Mouse (Mus musculus) heart, embryonic 14.5 days (tissue): ENCODE data around the gene Arl11. TPM values are rescaled to one million over a fixed set of nuclear protein-coding genes. Genes with fewer than 3 reads are reported as not detected.
"Not testable (repeated sequence)": the region's sequence is repeated elsewhere in the genome, so short reads cannot be mapped to it uniquely, and the experiment has no call there.

Experiments used
- ATAC-seq: fragments of 200-750 bp; cut with Nextera tagmentation; 2 replicates; pipeline ENCODE4 v1.8.0; 2017; ENCODE audit warnings: low read depth, moderate TSS enrichment; ENCODE audit not compliant: insufficient number of reproducible peaks, insufficient read depth, low FRiP score
- H3K27ac ChIP-seq, 2 experiments: fragments of 200-500 bp in 1 of 2; fragments of 300-500 bp in 1 of 2; sonication (generic) in 1 of 2; replicated peaks in 1 of 2; 2 replicates each; pipeline ENCODE4 v1.5.1; 2012 to 2014; ENCODE audit warnings: low read depth in 2 of 2, low read length in 2 of 2, control low read depth in 1 of 2, mild to moderate bottlenecking in 1 of 2, mixed read lengths in 1 of 2; ENCODE audit not compliant: control insufficient read depth in 1 of 2, insufficient read depth in 1 of 2
- H3K27me3 ChIP-seq: fragments of 300-500 bp; sonication (generic); 2 replicates; pipeline ENCODE4 v1.6.1; 2014; ENCODE audit warnings: mild to moderate bottlenecking, low read length, control low read depth; ENCODE audit not compliant: control insufficient read depth, insufficient read depth
- H3K36me3 ChIP-seq: fragments of 300-500 bp; sonication (generic); 2 replicates; pipeline ENCODE4 v1.6.1; 2014; ENCODE audit warnings: mild to moderate bottlenecking, control low read depth, low read length, mixed read lengths; ENCODE audit not compliant: control insufficient read depth, insufficient read depth
- H3K4me1 ChIP-seq, 2 experiments: fragments of 200-500 bp in 1 of 2; fragments of 300-500 bp in 1 of 2; sonication (generic) in 1 of 2; 2 replicates each; pipeline ENCODE4 v1.6.1; 2012 to 2014; ENCODE audit warnings: low read length in 2 of 2, control low read depth in 1 of 2, mixed read lengths in 1 of 2; ENCODE audit not compliant: control insufficient read depth in 2 of 2, insufficient read depth in 2 of 2
- H3K4me2 ChIP-seq: fragments of 300-500 bp; sonication (generic); 2 replicates; pipeline ENCODE4 v1.6.1; 2014; ENCODE audit warnings: mild to moderate bottlenecking, low read length
- H3K4me3 ChIP-seq, 2 experiments: fragments of 200-500 bp in 1 of 2; fragments of 300-500 bp in 1 of 2; sonication (generic) in 1 of 2; 2 replicates each; pipeline ENCODE4 v1.5.1; 2012 to 2014; ENCODE audit warnings: low read length in 2 of 2, mild to moderate bottlenecking in 2 of 2, control low read depth in 1 of 2, low read depth in 1 of 2, moderate library complexity in 1 of 2; ENCODE audit not compliant: control insufficient read depth in 1 of 2, insufficient read depth in 1 of 2
- H3K9ac ChIP-seq: fragments of 300-500 bp; sonication (generic); 2 replicates; pipeline ENCODE4 v1.6.1; 2014; ENCODE audit warnings: mild to moderate bottlenecking, low read length
- H3K9me3 ChIP-seq: fragments of 300-500 bp; sonication (generic); 2 replicates; pipeline ENCODE4 v1.6.1; 2016; ENCODE audit warnings: low read length, control low read depth; ENCODE audit not compliant: control insufficient read depth
- WGBS: fragments of 180-500 bp; shearing (Covaris S2); extraction: QIAGEN DNeasy Blood & Tissue Kit; methylation state at CpG from one replicate; pipeline ENCODE4 v1.1.7; 2014; 5-methylcytosine and 5-hydroxymethylcytosine counted together
- polyA plus RNA-seq: library from polyadenylated mRNA; unstranded; fragments of >200 nt; fragmentation: Nextera tagmentation; extraction: Ambion mirVana; gene quantifications from 2 replicates; pipeline ENCODE4 v1.2.1, GENCODE M21; 2014

The Arl11 gene
- polyA plus RNA-seq, 1 experiment from 2014 or later, result 0.88 TPM

- 51% methylated on average over 12 of the region's 12 CpGs for whole genome bisulfite sequencing
- no peaks in the 10 kb centered on the region for H3K9me3 ChIP-seq
- H3K9ac ChIP-seq, result no peak overlapping the region; the same call in 1 of the 2 replicates
- peaks cover 16 to 20% of the 10 kb centered on the region in 2 experiments for H3K4me1 ChIP-seq
- H3K27me3 ChIP-seq, result no peaks in the 10 kb centered on the region
- H3K4me2 ChIP-seq, result peak overlapping the region; percentile 23
- no peak overlapping the region for H3K4me3 ChIP-seq
- no peak for ATAC-seq
- H3K36me3 ChIP-seq, result no peaks in the 10 kb centered on the region
- no peak overlapping the region for H3K27ac ChIP-seq
Observed at GRCm38 (mm10) chr14:61310963-61311362, 1.4 kb downstream of the Arl11 start.

- Histone ChIP-seq H3K4me1 (no peaks in the 10 kb centered on the region), H3K4me2 (no peak overlapping the region), H3K9ac (no peak overlapping the region), H3K4me3 (no peak overlapping the region), H3K36me3 (no peaks in the 10 kb centered on the region), H3K27ac (no peak overlapping the region), H3K9me3 (no peaks in the 10 kb centered on the region), H3K27me3 (no peaks in the 10 kb centered on the region)
- no peak; the same call in 1 of the 2 replicates for ATAC-seq
- 30% methylated on average over 4 of the region's 4 CpGs for WGBS
Observed at GRCm38 (mm10) chr14:61316861-61317260, 7.3 kb downstream of the Arl11 start.

GRCm38 (mm10) chr14:61320765-61321164, 11.2 kb downstream of the Arl11 start:
- WGBS, result 72% methylated on average over 1 of the region's 1 CpGs
- Histone ChIP-seq H3K27ac (no peak overlapping the region), H3K27me3 (no peaks in the 10 kb centered on the region), H3K9ac (no peak overlapping the region), H3K4me2 (no peak overlapping the region), H3K4me3 (no peak overlapping the region), H3K4me1 (no peaks in the 10 kb centered on the region), H3K9me3 (peaks cover 6% of the 10 kb centered on the region), H3K36me3 (no peaks in the 10 kb centered on the region)
- ATAC-seq, result no peak

- no peak overlapping the region for H3K4me2 ChIP-seq
- no peaks in the 10 kb centered on the region for H3K36me3 ChIP-seq
- H3K4me3 ChIP-seq, result no peak overlapping the region
- H3K9me3 ChIP-seq, result peaks cover 6% of the 10 kb centered on the region
- WGBS, result 78% methylated on average over 4 of the region's 4 CpGs
- H3K9ac ChIP-seq, result no peak overlapping the region
- ATAC-seq, result no peak
- no peak overlapping the region for H3K27ac ChIP-seq
- H3K4me1 ChIP-seq, result no peaks in the 10 kb centered on the region
- no peaks in the 10 kb centered on the region for H3K27me3 ChIP-seq
Observed at GRCm38 (mm10) chr14:61321200-61321599, 11.6 kb downstream of the Arl11 start.

GRCm38 (mm10) chr14:61322740-61323139, 13.2 kb downstream of the Arl11 start:
- no peak overlapping the region for H3K9ac ChIP-seq
- H3K27me3 ChIP-seq, result no peaks in the 10 kb centered on the region
- H3K9me3 ChIP-seq, result peaks cover 6% of the 10 kb centered on the region
- H3K27ac ChIP-seq, result no peak overlapping the region
- H3K36me3 ChIP-seq, result no peaks in the 10 kb centered on the region
- peaks cover 0 to 3% of the 10 kb centered on the region in 2 experiments; a peak in 3 of 4 replicates for H3K4me1 ChIP-seq
- H3K4me2 ChIP-seq, result no peak overlapping the region
- H3K4me3 ChIP-seq, result no peak overlapping the region
- no peak for ATAC-seq
- 89% methylated on average over 1 of the region's 1 CpGs for WGBS

GRCm38 (mm10) chr14:61327007-61327406, 17.5 kb downstream of the Arl11 start:
- not testable (repeated sequence) for H3K4me3 ChIP-seq, ATAC-seq

GRCm38 (mm10) chr14:61327618-61328450, 18.3 kb downstream of the Arl11 start:
- no peaks in the 10 kb centered on the region for H3K27me3 ChIP-seq
- peak overlapping the region; percentile 39 for H3K9ac ChIP-seq
- peaks cover 12 to 13% of the 10 kb centered on the region in 2 experiments for H3K4me1 ChIP-seq
- peak overlapping the region; percentile 56 for H3K4me2 ChIP-seq
- peak overlapping the region; percentile 16 to 23 for H3K4me3 ChIP-seq
- peaks cover 2% of the 10 kb centered on the region for H3K9me3 ChIP-seq
- peak; percentile 64; the same call in 1 of the 2 replicates for ATAC-seq
- H3K36me3 ChIP-seq, result no peaks in the 10 kb centered on the region
- H3K27ac ChIP-seq, result peak overlapping the region; percentile 30 to 42; a peak in 2 of 4 replicates
- WGBS, result 35% methylated on average over 19 of the region's 19 CpGs

More at GRCm38 (mm10) chr14:61327007-61327406, 17.5 kb downstream of the Arl11 start:
- not testable (repeated sequence) for H3K4me2 ChIP-seq, H3K27ac ChIP-seq, H3K9me3 ChIP-seq, H3K27me3 ChIP-seq, H3K9ac ChIP-seq, H3K36me3 ChIP-seq
- H3K4me1 ChIP-seq, result peaks cover 12 to 13% of the 10 kb centered on the region in 2 experiments
- 23% methylated on average over 6 of the region's 6 CpGs for WGBS
